25 mouse cellular contexts compared by ENCODE assay signal in the genomic region with DNA sequence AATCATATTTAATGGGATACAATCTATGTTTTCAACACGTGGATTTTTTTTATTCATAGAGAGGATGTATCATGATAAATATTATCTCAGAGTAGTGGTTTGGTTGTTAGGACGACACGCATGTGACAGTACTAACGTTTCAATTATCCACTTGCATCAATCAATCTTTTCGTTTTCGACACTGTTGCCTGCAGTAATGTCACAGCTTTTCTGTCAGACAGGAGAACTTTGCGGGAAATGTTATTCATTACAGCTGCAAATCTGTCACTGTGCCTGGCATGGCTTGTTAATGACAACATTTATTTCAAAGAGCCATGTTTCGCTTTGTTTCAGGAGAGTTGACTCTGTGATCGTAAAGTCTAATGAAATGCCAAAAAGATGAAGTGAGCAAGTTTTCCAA.
DNase-seq lines count a peak whose midpoint lies in the region; ATAC-seq and TF ChIP-seq lines count a peak whose summit lies in the region.
"Had no signal": no experiment of that assay in that cellular context is flagged by ENCODE, and none has a peak within 500 bp of the region (broad histone marks: within the 10 kb centered on the region; RNA-seq: fewer than 3 reads in every experiment).

No protein-coding gene starts in this region.

- TF ChIP-seq POLR2A in limb, embryonic 14.5 days (IDR thresholded peaks at IDR 0.05; ENCODE audit: borderline replicate concordance, extremely low read depth, insufficient read depth, insufficient read length): no peak

- H3K9ac ChIP-seq in forebrain, embryonic 16.5 days (replicated peaks; ENCODE audit: low read depth, low read length): no peak overlapping the region
- no peak overlapping the region for H3K9ac ChIP-seq in forebrain, embryonic 15.5 days (replicated peaks)
- H3K9ac ChIP-seq in midbrain, embryonic 15.5 days: no peak overlapping the region
- H3K9ac ChIP-seq in midbrain, embryonic 14.5 days (replicated peaks; ENCODE audit: low read length): no peak overlapping the region
- H3K9ac ChIP-seq in limb, embryonic 14.5 days (ENCODE audit: low read depth, low read length, severe bottlenecking): no peak overlapping the region
- H3K9ac ChIP-seq: embryonic facial prominence, embryonic 13.5 days; hindbrain, embryonic 12.5 days; liver, embryonic 14.5 days; lung, embryonic 15.5 days; midbrain, embryonic 13.5 days had no signal

- WGBS in forebrain, embryonic 16.5 days: 38% methylated on average over 9 of the region's 9 CpGs
- WGBS in forebrain, embryonic 15.5 days: 42% methylated on average over 9 of the region's 9 CpGs
- 65% methylated on average over 9 of the region's 9 CpGs for WGBS in midbrain, embryonic 15.5 days
- 64% methylated on average over 9 of the region's 9 CpGs for WGBS in midbrain, embryonic 14.5 days
- WGBS in limb, embryonic 14.5 days: 29% methylated on average over 9 of the region's 9 CpGs

- no peak for DNase-seq in midbrain, embryonic 14.5 days
- DNase-seq in forelimb bud, embryonic 11.5 days (ENCODE audit: low read depth, low spot score): peak; percentile 40
- peak; percentile 23 for DNase-seq in limb, embryonic 14.5 days (ENCODE audit: low spot score)
- DNase-seq in thymus, postnatal 36 days: no peak
- DNase-seq in ovary, postnatal 36 days (ENCODE audit: low spot score): no peak
- DNase-seq: adrenal gland, postnatal 25 days; B cell, adult 2 months; cerebellum, adult 8-10 months; gastrocnemius, postnatal 36 days; heart, postnatal 10 days; kidney, postnatal 10 days; left cerebral cortex, postnatal 4 days; thymus, postnatal 4 days had no signal

- no peaks in the 10 kb centered on the region for H3K27me3 ChIP-seq in forebrain, embryonic 16.5 days (replicated peaks; ENCODE audit: control insufficient read depth, insufficient read depth, low read length)
- H3K27me3 ChIP-seq in forebrain, embryonic 15.5 days: no peaks in the 10 kb centered on the region
- H3K27me3 ChIP-seq in midbrain, embryonic 15.5 days (replicated peaks): no peaks in the 10 kb centered on the region
- H3K27me3 ChIP-seq in midbrain, embryonic 14.5 days (ENCODE audit: control insufficient read depth, insufficient read depth, low read length): no peaks in the 10 kb centered on the region
- no peaks in the 10 kb centered on the region for H3K27me3 ChIP-seq in limb, embryonic 14.5 days (ENCODE audit: control insufficient read depth, insufficient read depth, low read length)
- H3K27me3 ChIP-seq: embryonic facial prominence, embryonic 13.5 days; hindbrain, embryonic 12.5 days; lung, embryonic 15.5 days; midbrain, embryonic 13.5 days had no signal

- ATAC-seq in forebrain, embryonic 16.5 days: peak; percentile 52
- no peak for ATAC-seq in forebrain, embryonic 15.5 days (replicated peaks)
- ATAC-seq in midbrain, embryonic 15.5 days (replicated peaks): peak; percentile 75
- ATAC-seq in midbrain, embryonic 14.5 days (ENCODE audit: low FRiP score, low TSS enrichment): no peak
- no peak for ATAC-seq in limb, embryonic 14.5 days (ENCODE audit: low FRiP score, low read depth)
- ATAC-seq: intestine, postnatal 0 days; midbrain, embryonic 13.5 days had no signal

- H3K4me2 ChIP-seq in forebrain, embryonic 16.5 days (ENCODE audit: low read length): peak overlapping the region; percentile 10
- no peak overlapping the region; the same call in 1 of the 2 replicates for H3K4me2 ChIP-seq in forebrain, embryonic 15.5 days (replicated peaks)
- no peak overlapping the region for H3K4me2 ChIP-seq in midbrain, embryonic 15.5 days
- no peak overlapping the region for H3K4me2 ChIP-seq in midbrain, embryonic 14.5 days (ENCODE audit: low read length)
- H3K4me2 ChIP-seq in limb, embryonic 14.5 days (replicated peaks; ENCODE audit: low read depth, low read length, severe bottlenecking): no peak overlapping the region
- H3K4me2 ChIP-seq: embryonic facial prominence, embryonic 13.5 days; heart, embryonic 11.5 days; hindbrain, embryonic 12.5 days; lung, embryonic 15.5 days; midbrain, embryonic 13.5 days had no signal

- H3K9me3 ChIP-seq in forebrain, embryonic 16.5 days (ENCODE audit: control insufficient read depth, low read length): no peaks in the 10 kb centered on the region
- H3K9me3 ChIP-seq in forebrain, embryonic 15.5 days: no peaks in the 10 kb centered on the region
- H3K9me3 ChIP-seq in midbrain, embryonic 15.5 days: no peaks in the 10 kb centered on the region
- H3K9me3 ChIP-seq in midbrain, embryonic 14.5 days (ENCODE audit: control insufficient read depth, low read length): no peaks in the 10 kb centered on the region
- no peaks in the 10 kb centered on the region for H3K9me3 ChIP-seq in limb, embryonic 14.5 days (ENCODE audit: control insufficient read depth, low read length)
- H3K9me3 ChIP-seq: embryonic facial prominence, embryonic 13.5 days; hindbrain, embryonic 12.5 days; lung, embryonic 15.5 days; midbrain, embryonic 13.5 days had no signal

- no peak overlapping the region for H3K4me3 ChIP-seq in forebrain, embryonic 16.5 days (replicated peaks; ENCODE audit: low read length)
- no peak overlapping the region for H3K4me3 ChIP-seq in forebrain, embryonic 15.5 days
- H3K4me3 ChIP-seq in midbrain, embryonic 15.5 days: no peak overlapping the region
- H3K4me3 ChIP-seq in midbrain, embryonic 14.5 days (replicated peaks; ENCODE audit: low read depth, low read length): no peak overlapping the region
- H3K4me3 ChIP-seq in limb, embryonic 14.5 days (replicated peaks; ENCODE audit: low read length): no peak overlapping the region
- H3K4me3 ChIP-seq: embryonic facial prominence, embryonic 13.5 days; hindbrain, embryonic 12.5 days; left cerebral cortex, adult 2 months; lung, embryonic 15.5 days; midbrain, embryonic 13.5 days had no signal

- H3K36me3 ChIP-seq in forebrain, embryonic 16.5 days (ENCODE audit: control insufficient read depth, insufficient read depth): no peaks in the 10 kb centered on the region
- H3K36me3 ChIP-seq in forebrain, embryonic 15.5 days: no peaks in the 10 kb centered on the region
- H3K36me3 ChIP-seq in midbrain, embryonic 15.5 days (replicated peaks): no peaks in the 10 kb centered on the region
- H3K36me3 ChIP-seq in midbrain, embryonic 14.5 days (ENCODE audit: control insufficient read depth, insufficient read depth, low read length): no peaks in the 10 kb centered on the region
- H3K36me3 ChIP-seq in limb, embryonic 14.5 days (ENCODE audit: control insufficient read depth, insufficient read depth, low read length): no peaks in the 10 kb centered on the region
- H3K36me3 ChIP-seq: embryonic facial prominence, embryonic 13.5 days; hindbrain, embryonic 12.5 days; lung, embryonic 15.5 days; midbrain, embryonic 13.5 days had no signal

- no peaks in the 10 kb centered on the region for H3K4me1 ChIP-seq in forebrain, embryonic 16.5 days (replicated peaks; ENCODE audit: control insufficient read depth, insufficient read depth, low read length)
- no peaks in the 10 kb centered on the region for H3K4me1 ChIP-seq in forebrain, embryonic 15.5 days
- no peaks in the 10 kb centered on the region for H3K4me1 ChIP-seq in midbrain, embryonic 15.5 days
- H3K4me1 ChIP-seq in midbrain, embryonic 14.5 days (ENCODE audit: control insufficient read depth, insufficient read depth, low read length): no peaks in the 10 kb centered on the region
- H3K4me1 ChIP-seq in limb, embryonic 14.5 days (ENCODE audit: control insufficient read depth, insufficient read depth, low read length): no peaks in the 10 kb centered on the region; the same call in 1 of the 2 replicates
- H3K4me1 ChIP-seq: embryonic facial prominence, embryonic 13.5 days; hindbrain, embryonic 12.5 days; lung, embryonic 15.5 days; midbrain, embryonic 13.5 days had no signal

- H3K27ac ChIP-seq in forebrain, embryonic 16.5 days (ENCODE audit: low read length): no peak overlapping the region
- no peak overlapping the region for H3K27ac ChIP-seq in forebrain, embryonic 15.5 days (replicated peaks)
- no peak overlapping the region for H3K27ac ChIP-seq in midbrain, embryonic 15.5 days
- no peak overlapping the region for H3K27ac ChIP-seq in midbrain, embryonic 14.5 days (replicated peaks; ENCODE audit: low read depth, low read length)
- H3K27ac ChIP-seq in limb, embryonic 14.5 days (replicated peaks; ENCODE audit: low read depth, low read length): no peak overlapping the region
- H3K27ac ChIP-seq: embryonic facial prominence, embryonic 13.5 days; hindbrain, embryonic 12.5 days; left cerebral cortex, adult 2 months; liver, embryonic 14.5 days; lung, embryonic 15.5 days; macrophage; midbrain, embryonic 13.5 days had no signal

Comparison
In these comparisons a context has a peak if more than half of its experiments do, and no peak if none do; other contexts are left out.
1. ATAC-seq: peak in forebrain, embryonic 16.5 days (single experiment) and midbrain, embryonic 15.5 days (single experiment); none in forebrain, embryonic 15.5 days (single experiment), midbrain, embryonic 14.5 days (single experiment) and limb, embryonic 14.5 days (single experiment).
2. DNase-seq: peak in forelimb bud, embryonic 11.5 days (single experiment) and limb, embryonic 14.5 days (single experiment); none in midbrain, embryonic 14.5 days (single experiment), thymus, postnatal 36 days (0 of 2) and ovary, postnatal 36 days (single experiment).